Mouse (Mus musculus) limb, embryonic 15.5 days (tissue): ENCODE measurements around the gene Bspry. TPM values are rescaled to one million over a fixed set of nuclear protein-coding genes. Genes with fewer than 3 reads are reported as not detected.

Experiments used
- ATAC-seq: fragments of 200-750 bp; cut with Nextera tagmentation; 2 replicates; pipeline ENCODE4 v1.8.0; 2017; ENCODE audit warnings: low read depth, moderate TSS enrichment; ENCODE audit not compliant: insufficient number of reproducible peaks, low FRiP score, low TSS enrichment
- H3K27ac ChIP-seq: fragments of 300-500 bp; sonication (generic); 2 replicates; pipeline ENCODE4 v1.5.1; 2015; ENCODE audit warnings: moderate library complexity, mild to moderate bottlenecking, inconsistent platforms
- H3K27me3 ChIP-seq: fragments of 300-500 bp; sonication (generic); 2 replicates; pipeline ENCODE4 v1.6.1; 2015; ENCODE audit warnings: inconsistent platforms
- H3K36me3 ChIP-seq: fragments of 300-500 bp; sonication (generic); 2 replicates; pipeline ENCODE4 v1.6.1; 2015; ENCODE audit warnings: inconsistent platforms
- H3K4me1 ChIP-seq: fragments of 300-500 bp; sonication (generic); 2 replicates; pipeline ENCODE4 v1.6.1; 2015; ENCODE audit warnings: inconsistent platforms
- H3K4me2 ChIP-seq: fragments of 300-500 bp; sonication (generic); 2 replicates; pipeline ENCODE4 v1.6.1; 2015; ENCODE audit warnings: mild to moderate bottlenecking, inconsistent platforms
- H3K4me3 ChIP-seq: fragments of 300-500 bp; sonication (generic); 2 replicates; pipeline ENCODE4 v1.5.1; 2015; ENCODE audit warnings: mild to moderate bottlenecking, inconsistent platforms
- H3K9ac ChIP-seq: fragments of 300-500 bp; sonication (generic); 2 replicates; pipeline ENCODE4 v1.6.1; 2015; ENCODE audit warnings: inconsistent platforms
- H3K9me3 ChIP-seq: fragments of 300-500 bp; sonication (generic); 2 replicates; pipeline ENCODE4 v1.6.1; 2016; ENCODE audit warnings: inconsistent platforms
- WGBS: fragments of 180-500 bp; shearing (Covaris S2); methylation state at CpG from one replicate; pipeline ENCODE4 v1.1.7; 2015; 5-methylcytosine and 5-hydroxymethylcytosine counted together
- polyA plus RNA-seq: library from polyadenylated mRNA; unstranded; fragments of >200 nt; fragmentation: Nextera tagmentation; extraction: Ambion mirVana; gene quantifications from 2 replicates; pipeline ENCODE4 v1.2.1, GENCODE M21; 2015

Bspry gene
- polyA plus RNA-seq, 1 experiment from 2014 or later = 19.4 TPM

DNA sequence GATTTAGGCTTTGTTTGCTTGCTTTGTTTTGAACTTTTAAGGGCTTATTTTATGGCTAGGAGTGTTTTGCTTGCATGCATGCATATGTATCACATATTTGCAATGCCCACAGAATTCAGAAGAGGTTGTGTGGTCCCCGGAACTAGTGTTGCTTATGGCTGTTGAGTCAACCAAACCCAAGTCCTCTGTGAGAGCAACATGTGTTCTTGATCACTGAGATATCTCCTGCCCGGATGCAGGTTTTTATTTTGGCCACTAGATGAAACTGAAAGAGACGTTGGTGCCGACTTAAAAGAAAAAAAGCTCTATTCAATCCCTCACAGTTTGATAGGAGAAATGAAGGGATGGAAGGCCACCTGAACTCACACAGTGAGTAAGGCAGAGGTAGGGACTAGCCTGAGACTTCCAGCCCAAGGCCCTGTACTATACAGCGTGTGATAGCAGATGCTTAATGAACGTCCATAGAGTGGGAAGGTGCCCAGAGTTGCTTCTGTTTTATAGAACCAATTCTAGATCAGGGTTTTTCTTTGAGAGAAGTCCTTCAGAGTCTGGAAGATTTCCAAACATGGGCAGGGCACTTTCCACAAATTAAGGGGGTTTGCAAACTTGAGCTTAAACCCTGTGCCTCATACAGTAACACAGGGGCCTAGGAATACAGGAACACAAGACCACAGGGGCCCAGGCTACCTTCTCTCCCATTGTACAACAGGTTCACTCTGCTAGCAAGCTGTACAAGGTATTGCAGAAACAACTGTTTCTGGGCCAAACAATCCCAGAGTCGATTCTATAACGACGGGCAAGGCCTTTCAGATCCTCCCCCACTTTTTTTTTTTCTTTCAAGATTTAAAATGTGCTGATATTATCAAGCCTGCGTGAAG, 37.9 kb downstream of the Bspry start:
- H3K36me3 ChIP-seq = peaks cover 17% of the 10 kb centered on the region
- peak overlapping the region; percentile 91 for H3K27ac ChIP-seq
- 50% methylated on average over 10 of the region's 10 CpGs for WGBS
- H3K9me3 ChIP-seq = no peaks in the 10 kb centered on the region
- H3K9ac ChIP-seq = no peak overlapping the region
- peak overlapping the region; percentile 80 for H3K4me3 ChIP-seq
- peak overlapping the region; percentile 65 for H3K4me2 ChIP-seq
- peaks cover 39% of the 10 kb centered on the region for H3K4me1 ChIP-seq
- H3K27me3 ChIP-seq = no peaks in the 10 kb centered on the region
- no peak for ATAC-seq

DNA sequence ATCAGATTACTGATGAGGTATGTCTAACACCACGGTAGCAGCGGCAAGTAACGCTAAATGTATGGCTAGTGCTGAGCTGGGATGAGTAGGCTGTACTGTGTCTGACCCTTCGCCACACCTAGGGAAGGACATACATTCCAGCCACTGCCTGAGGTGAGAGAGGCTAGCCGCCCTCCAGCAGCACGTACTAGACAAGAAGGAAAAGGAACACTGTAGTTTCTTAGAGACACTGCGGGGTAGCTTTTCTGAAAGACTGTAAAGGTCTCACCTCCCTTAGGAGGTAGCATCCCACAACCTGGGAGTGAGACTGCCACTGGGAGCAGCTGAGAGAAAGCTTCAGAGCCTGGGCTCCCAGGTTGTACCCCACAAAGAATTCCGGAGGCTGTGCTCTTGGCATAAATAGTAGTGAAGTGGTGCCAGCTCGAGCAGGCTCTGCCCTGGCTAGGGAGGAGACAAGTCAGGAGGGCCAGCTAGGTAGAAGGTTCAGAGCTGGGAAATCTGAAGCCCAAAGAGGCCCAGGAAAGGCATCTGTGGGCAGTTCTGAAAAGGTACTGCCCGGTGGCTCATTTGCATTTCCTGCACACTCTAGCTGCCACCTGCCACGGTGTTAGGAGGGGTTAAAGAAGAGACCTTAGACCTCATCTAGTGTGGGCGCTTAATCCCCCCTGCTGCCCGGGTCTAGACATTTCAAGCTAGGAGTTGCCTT, 38.7 kb downstream of the Bspry start:
- Histone ChIP-seq H3K9ac (peak overlapping the region; percentile 79), H3K27ac (peak overlapping the region; percentile 91), H3K4me3 (peak overlapping the region; percentile 80), H3K4me2 (peak overlapping the region; percentile 65), H3K4me1 (peaks cover 42% of the 10 kb centered on the region), H3K36me3 (peaks cover 15% of the 10 kb centered on the region), H3K9me3 (no peaks in the 10 kb centered on the region), H3K27me3 (no peaks in the 10 kb centered on the region)
- WGBS = 42% methylated on average over 13 of the region's 13 CpGs
- no peak for ATAC-seq

- Histone ChIP-seq H3K4me1 (peaks cover 49% of the 10 kb centered on the region), H3K4me2 (peak overlapping the region; percentile 65), H3K9me3 (no peaks in the 10 kb centered on the region), H3K4me3 (peak overlapping the region; percentile 80), H3K27ac (peak overlapping the region; percentile 91), H3K27me3 (no peaks in the 10 kb centered on the region), H3K36me3 (peaks cover 9% of the 10 kb centered on the region), H3K9ac (peak overlapping the region; percentile 79)
- peak; percentile 76 for ATAC-seq
- under 1% methylated on average over 26 of the region's 26 CpGs for WGBS
Observed at GRCm38 (mm10) chr4:62519122-62519848, 39.4 kb downstream of the Bspry start.

GRCm38 (mm10) chr4:62519849-62520233, 40.0 kb downstream of the Bspry start, which contains the start of gene Alad:
Gene Alad, minus strand, starts transcription at chr4:62519918.
- no peaks in the 10 kb centered on the region for H3K27me3 ChIP-seq
- peak within 1 kb of the TSS; percentile 79 for H3K9ac ChIP-seq
- WGBS = 0% methylated on average over 37 of the region's 37 CpGs
- H3K4me3 ChIP-seq = peak within 1 kb of the TSS; percentile 80
- no peaks in the 10 kb centered on the region for H3K9me3 ChIP-seq
- peak; percentile 79 for ATAC-seq
- H3K4me2 ChIP-seq = peak within 1 kb of the TSS; percentile 65
- peak within 1 kb of the TSS; percentile 91 for H3K27ac ChIP-seq
- H3K4me1 ChIP-seq = peaks cover 52% of the 10 kb centered on the region
- peaks cover 9% of the 10 kb centered on the region for H3K36me3 ChIP-seq

GRCm38 (mm10) chr4:62520892-62521400, 41.1 kb downstream of the Bspry start:
- ATAC-seq = no peak
- H3K27ac ChIP-seq = 0 out of 2 replicates have a peak overlapping the region, but pooled peaks have one; percentile 24
- WGBS = 77% methylated on average over 2 of the region's 2 CpGs
- no peak overlapping the region for H3K4me3 ChIP-seq
- no peak overlapping the region for H3K4me2 ChIP-seq
- H3K9me3 ChIP-seq = no peaks in the 10 kb centered on the region
- H3K36me3 ChIP-seq = peaks cover 9% of the 10 kb centered on the region
- peaks cover 46% of the 10 kb centered on the region for H3K4me1 ChIP-seq
- H3K9ac ChIP-seq = no peak overlapping the region
- no peaks in the 10 kb centered on the region for H3K27me3 ChIP-seq

- no peaks in the 10 kb centered on the region for H3K9me3 ChIP-seq
- peak within 1 kb of the TSS; percentile 98 for H3K27ac ChIP-seq
- H3K4me3 ChIP-seq = peak within 1 kb of the TSS; percentile 87
- no peaks in the 10 kb centered on the region for H3K27me3 ChIP-seq
- peak; percentile 98 for ATAC-seq
- H3K36me3 ChIP-seq = peaks cover 9% of the 10 kb centered on the region
- H3K4me1 ChIP-seq = peaks cover 13% of the 10 kb centered on the region
- peak within 1 kb of the TSS; percentile 85 for H3K9ac ChIP-seq
- under 1% methylated on average over 59 of the region's 59 CpGs for WGBS
- peak within 1 kb of the TSS; percentile 86 for H3K4me2 ChIP-seq
Observed at GRCm38 (mm10) chr4:62524651-62525488, 45.0 kb downstream of the Bspry start, which contains the start of the genes Pole3 and 4933430I17Rik. Gene Pole3, minus strand, starts transcription at chr4:62525068. Gene 4933430I17Rik, plus strand, starts transcription at chr4:62525369.

DNA sequence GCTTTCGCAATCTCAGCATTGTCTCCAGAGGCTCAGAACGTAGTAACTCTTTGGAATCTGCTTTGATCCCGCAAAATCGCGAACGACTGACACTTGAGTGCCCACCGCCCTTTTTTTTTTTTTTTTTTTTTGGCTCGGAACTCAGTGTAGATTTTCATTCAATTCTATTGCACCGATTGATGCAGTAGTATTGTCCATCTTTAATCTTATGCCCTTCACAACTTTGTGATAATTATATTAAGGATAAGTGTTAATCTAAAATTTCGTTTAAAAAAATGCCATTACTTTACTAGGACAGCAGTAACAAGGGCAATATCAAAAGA, 45.6 kb downstream of the Bspry start:
- no peak overlapping the region for H3K9ac ChIP-seq

GRCm38 (mm10) chr4:62526256-62526655, 46.4 kb downstream of the Bspry start:
- Histone ChIP-seq H3K27ac (no peak overlapping the region), H3K9me3 (no peaks in the 10 kb centered on the region), H3K4me3 (no peak overlapping the region), H3K4me2 (no peak overlapping the region), H3K9ac (no peak overlapping the region), H3K36me3 (peaks cover 9% of the 10 kb centered on the region), H3K4me1 (peaks cover 17% of the 10 kb centered on the region), H3K27me3 (no peaks in the 10 kb centered on the region)
- WGBS = 56% methylated on average over 2 of the region's 2 CpGs
- no peak for ATAC-seq

More for the DNA sequence above, 45.6 kb downstream of the Bspry start:
- Histone ChIP-seq H3K27me3 (no peaks in the 10 kb centered on the region), H3K4me2 (peak overlapping the region; percentile 86), H3K4me3 (peak overlapping the region; percentile 87), H3K4me1 (peaks cover 13% of the 10 kb centered on the region), H3K9me3 (no peaks in the 10 kb centered on the region), H3K36me3 (peaks cover 9% of the 10 kb centered on the region), H3K27ac (no peak overlapping the region)
- 1% methylated on average over 10 of the region's 10 CpGs for WGBS
- no peak for ATAC-seq

GRCm38 (mm10) chr4:62527655-62528054, 47.8 kb downstream of the Bspry start:
- Histone ChIP-seq H3K27ac (no peak overlapping the region), H3K9me3 (no peaks in the 10 kb centered on the region), H3K4me3 (no peak overlapping the region), H3K4me1 (peaks cover 17% of the 10 kb centered on the region), H3K4me2 (no peak overlapping the region), H3K9ac (no peak overlapping the region), H3K36me3 (peaks cover 7% of the 10 kb centered on the region), H3K27me3 (no peaks in the 10 kb centered on the region)
- ATAC-seq = no peak
- 86% methylated on average over 4 of the region's 4 CpGs for WGBS

DNA sequence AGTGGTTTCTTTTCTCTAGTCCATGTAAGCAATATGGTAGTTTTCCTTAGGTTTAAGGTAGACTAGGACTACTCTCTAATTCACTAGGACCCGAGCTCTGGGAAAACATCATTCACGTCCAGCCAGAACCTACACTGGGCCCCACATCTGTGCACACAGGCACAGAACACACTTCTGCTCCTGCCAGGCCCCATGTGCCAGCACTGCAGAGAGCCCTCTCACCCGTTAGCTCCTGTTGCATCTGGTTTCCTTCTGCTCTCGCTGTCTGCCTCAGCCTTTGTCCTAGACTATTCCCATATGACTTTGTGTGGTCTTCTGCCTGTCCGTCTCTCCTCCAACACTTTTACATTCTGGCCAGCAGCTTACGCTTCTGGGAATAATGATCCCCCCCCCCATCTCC, 53.9 kb downstream of the Bspry start:
- no peak overlapping the region for H3K4me2 ChIP-seq
- H3K9me3 ChIP-seq = 0 out of 2 replicates have a peak, but pooled peaks cover 3% of the 10 kb centered on the region
- peaks cover 7% of the 10 kb centered on the region for H3K4me1 ChIP-seq
- no peak for ATAC-seq
- WGBS = 47% methylated on average over 6 of the region's 6 CpGs
- no peaks in the 10 kb centered on the region for H3K36me3 ChIP-seq
- H3K4me3 ChIP-seq = no peak overlapping the region
- no peak overlapping the region for H3K9ac ChIP-seq
- H3K27me3 ChIP-seq = no peaks in the 10 kb centered on the region
- no peak overlapping the region for H3K27ac ChIP-seq

DNA sequence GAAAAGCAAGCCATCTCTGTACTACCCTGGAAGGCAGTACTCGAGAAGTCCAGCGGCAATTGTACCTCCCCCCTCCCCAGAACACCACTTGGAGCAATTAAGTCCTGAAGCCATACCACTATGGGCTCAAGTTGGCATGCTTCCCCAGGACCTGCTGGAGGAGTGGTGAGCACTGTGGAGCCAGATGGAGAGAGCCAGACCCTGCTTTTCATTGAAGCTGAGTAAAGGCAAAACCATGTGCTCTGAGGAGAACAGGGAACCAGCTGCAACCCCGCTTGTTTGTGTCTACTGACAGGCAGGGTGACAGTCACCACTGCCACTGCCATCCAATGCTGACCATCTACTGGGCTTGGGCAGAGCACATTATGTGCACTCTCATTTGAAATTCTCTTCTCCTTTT, 61.9 kb downstream of the Bspry start:
- no peak overlapping the region for H3K27ac ChIP-seq
- no peaks in the 10 kb centered on the region for H3K4me1 ChIP-seq
- no peak for ATAC-seq
- no peak overlapping the region for H3K4me2 ChIP-seq
- no peaks in the 10 kb centered on the region for H3K9me3 ChIP-seq
- no peaks in the 10 kb centered on the region for H3K27me3 ChIP-seq
- H3K36me3 ChIP-seq = no peaks in the 10 kb centered on the region
- 59% methylated on average over 3 of the region's 3 CpGs for WGBS
- no peak overlapping the region for H3K9ac ChIP-seq
- H3K4me3 ChIP-seq = no peak overlapping the region
